Mouse (Mus musculus) hindbrain, embryonic 16.5 days (tissue): ENCODE results near the gene Atp8b4. TPM values are rescaled to one million over a fixed set of nuclear protein-coding genes. Genes with fewer than 3 reads are reported as not detected.

ENCODE experiments used
- ATAC-seq: fragments of 200-750 bp; cut with Nextera tagmentation; 2 replicates; pipeline ENCODE4 v1.8.0; 2017; ENCODE audit warnings: moderate TSS enrichment, moderate library complexity
- H3K27ac ChIP-seq: fragments of 300-500 bp; sonication (generic); 2 replicates; pipeline ENCODE4 v1.5.1; 2014; ENCODE audit warnings: low read depth, mild to moderate bottlenecking, control low read depth, low read length, moderate library complexity
- H3K27me3 ChIP-seq: fragments of 300-500 bp; sonication (generic); replicated peaks from 2 replicates; pipeline ENCODE4 v1.6.1; 2014; ENCODE audit warnings: low read length; ENCODE audit not compliant: control insufficient read depth, insufficient read depth
- H3K36me3 ChIP-seq: fragments of 300-500 bp; sonication (generic); 2 replicates; pipeline ENCODE4 v1.6.1; 2014; ENCODE audit warnings: mild to moderate bottlenecking, low read length, moderate library complexity, mixed read lengths; ENCODE audit not compliant: control insufficient read depth, insufficient read depth
- H3K4me1 ChIP-seq: fragments of 300-500 bp; sonication (generic); 2 replicates; pipeline ENCODE4 v1.6.1; 2014; ENCODE audit warnings: low read depth, low read length; ENCODE audit not compliant: control insufficient read depth, insufficient read depth
- H3K4me2 ChIP-seq: fragments of 300-500 bp; sonication (generic); 2 replicates; pipeline ENCODE4 v1.6.1; 2014; ENCODE audit warnings: mild to moderate bottlenecking, low read length, control low read depth, moderate library complexity
- H3K4me3 ChIP-seq: fragments of 300-500 bp; sonication (generic); 2 replicates; pipeline ENCODE4 v1.5.1; 2014; ENCODE audit warnings: mild to moderate bottlenecking, low read length, control low read depth, moderate library complexity
- H3K9ac ChIP-seq: fragments of 300-500 bp; sonication (generic); 2 replicates; pipeline ENCODE4 v1.6.1; 2014; ENCODE audit warnings: low read depth, mild to moderate bottlenecking, control low read depth, low read length, moderate library complexity
- H3K9me3 ChIP-seq: fragments of 300-500 bp; sonication (generic); 2 replicates; pipeline ENCODE4 v1.6.1; 2014; ENCODE audit warnings: mild to moderate bottlenecking, low read length, moderate library complexity; ENCODE audit not compliant: control insufficient read depth
- WGBS: fragments of 180-500 bp; shearing (Covaris S2); extraction: QIAGEN DNeasy Blood & Tissue Kit; methylation state at CpG from one replicate; pipeline ENCODE4 v1.1.7; 2014; 5-methylcytosine and 5-hydroxymethylcytosine counted together
- polyA plus RNA-seq: library from polyadenylated mRNA; unstranded; fragments of >200 nt; fragmentation: Nextera tagmentation; extraction: Ambion mirVana; gene quantifications from 2 replicates; pipeline ENCODE4 v1.2.1, GENCODE M21; 2015

Gene Atp8b4
- polyA plus RNA-seq, 1 experiment from 2014 or later: 0.15 TPM

- no peaks in the 10 kb centered on the region for H3K4me1 ChIP-seq
- H3K9me3 ChIP-seq: no peaks in the 10 kb centered on the region
- 58% methylated on average over 21 of the region's 21 CpGs for WGBS
- H3K4me3 ChIP-seq: no peak overlapping the region
- H3K27me3 ChIP-seq: no peaks in the 10 kb centered on the region
- H3K4me2 ChIP-seq: no peak overlapping the region
- no peak for ATAC-seq
- H3K9ac ChIP-seq: no peak overlapping the region
- no peak overlapping the region for H3K27ac ChIP-seq
- H3K36me3 ChIP-seq: no peaks in the 10 kb centered on the region
Measured at GRCm38 (mm10) chr2:126361131-126361810, 139.2 kb downstream of the Atp8b4 start.

DNA sequence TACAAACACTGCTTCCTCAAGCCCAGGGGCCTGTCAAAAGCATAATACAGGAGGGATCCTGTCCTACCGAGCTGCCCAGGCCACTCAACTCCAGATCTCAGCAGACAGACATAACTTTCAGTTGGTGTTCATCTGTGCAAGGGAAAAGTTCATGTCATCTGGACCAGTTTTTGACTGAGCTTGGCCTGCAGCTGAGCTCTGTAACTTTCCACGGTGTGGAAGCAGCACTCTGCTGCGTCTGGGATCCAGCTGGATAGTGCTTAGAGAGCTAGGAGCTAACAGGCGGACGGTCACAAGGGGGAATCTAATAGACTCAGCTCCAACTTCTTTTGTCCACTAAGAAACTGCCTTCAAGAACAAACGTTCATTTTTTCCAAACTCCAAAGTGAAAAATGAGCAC, 139.8 kb downstream of the Atp8b4 start:
- 51% methylated on average over 6 of the region's 6 CpGs for WGBS
- Histone ChIP-seq H3K9ac (no peak overlapping the region), H3K36me3 (no peaks in the 10 kb centered on the region), H3K4me2 (no peak overlapping the region), H3K27ac (no peak overlapping the region), H3K4me1 (no peaks in the 10 kb centered on the region), H3K27me3 (no peaks in the 10 kb centered on the region), H3K9me3 (no peaks in the 10 kb centered on the region), H3K4me3 (no peak overlapping the region)
- no peak for ATAC-seq

DNA sequence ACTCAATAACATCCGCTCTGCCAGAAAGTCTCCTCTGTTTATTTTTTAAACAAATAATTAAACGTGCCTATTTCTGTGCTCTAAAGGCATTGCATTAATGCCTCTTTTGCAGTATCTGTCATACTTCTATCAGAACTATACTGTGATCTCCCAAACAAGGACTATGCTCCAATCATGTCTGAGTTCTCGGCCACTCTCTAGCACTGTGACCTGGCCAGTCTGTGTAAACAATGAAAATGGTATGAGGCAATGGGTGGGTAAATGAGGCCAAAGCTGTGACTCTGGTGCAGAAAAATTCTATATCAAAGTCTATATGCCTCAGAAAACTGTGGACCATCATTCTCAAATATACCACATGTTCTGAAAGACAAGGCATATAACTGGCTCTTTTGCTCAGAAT, 140.5 kb downstream of the Atp8b4 start:
- no peaks in the 10 kb centered on the region for H3K4me1 ChIP-seq
- H3K27ac ChIP-seq: no peak overlapping the region
- H3K4me2 ChIP-seq: no peak overlapping the region
- no peaks in the 10 kb centered on the region for H3K27me3 ChIP-seq
- no peak overlapping the region for H3K4me3 ChIP-seq
- H3K36me3 ChIP-seq: no peaks in the 10 kb centered on the region
- no peak for ATAC-seq
- no peaks in the 10 kb centered on the region for H3K9me3 ChIP-seq
- H3K9ac ChIP-seq: no peak overlapping the region
- 89% methylated on average over 3 of the region's 3 CpGs for WGBS

GRCm38 (mm10) chr2:126359278-126359677, 141.2 kb downstream of the Atp8b4 start:
- Histone ChIP-seq H3K9me3 (no peaks in the 10 kb centered on the region), H3K9ac (no peak overlapping the region), H3K4me3 (no peak overlapping the region), H3K4me2 (no peak overlapping the region), H3K27ac (no peak overlapping the region), H3K4me1 (no peaks in the 10 kb centered on the region), H3K36me3 (no peaks in the 10 kb centered on the region), H3K27me3 (no peaks in the 10 kb centered on the region)
- 87% methylated on average over 1 of the region's 1 CpGs for WGBS
- no peak for ATAC-seq

DNA sequence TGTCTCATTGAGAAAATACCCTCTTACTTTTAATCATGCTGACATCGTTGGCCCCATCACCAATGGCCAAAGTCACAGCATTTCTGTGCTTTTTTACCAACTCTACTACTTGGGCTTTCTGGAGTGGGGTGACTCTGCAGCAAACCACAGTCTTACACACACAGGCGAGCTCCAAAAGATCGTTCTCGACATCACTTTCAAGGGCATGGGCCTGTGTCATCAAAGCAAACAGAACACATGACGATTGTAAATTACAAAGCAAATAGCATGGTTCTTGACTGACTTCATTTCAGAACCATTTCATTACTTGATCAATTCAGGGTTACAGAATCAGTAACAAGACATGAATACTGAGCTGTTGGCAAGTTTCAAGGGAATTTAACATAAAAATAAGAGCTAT, 141.7 kb downstream of the Atp8b4 start:
- Histone ChIP-seq H3K27ac (no peak overlapping the region), H3K36me3 (no peaks in the 10 kb centered on the region), H3K4me2 (no peak overlapping the region), H3K9me3 (no peaks in the 10 kb centered on the region), H3K27me3 (no peaks in the 10 kb centered on the region), H3K9ac (no peak overlapping the region), H3K4me1 (no peaks in the 10 kb centered on the region), H3K4me3 (no peak overlapping the region)
- 90% methylated on average over 5 of the region's 5 CpGs for WGBS
- no peak for ATAC-seq

- no peaks in the 10 kb centered on the region for H3K27me3 ChIP-seq
- no peak overlapping the region for H3K9ac ChIP-seq
- WGBS: 100% methylated on average over 2 of the region's 2 CpGs
- no peaks in the 10 kb centered on the region for H3K9me3 ChIP-seq
- no peak overlapping the region for H3K27ac ChIP-seq
- H3K36me3 ChIP-seq: no peaks in the 10 kb centered on the region
- no peaks in the 10 kb centered on the region for H3K4me1 ChIP-seq
- H3K4me3 ChIP-seq: no peak overlapping the region
- no peak overlapping the region for H3K4me2 ChIP-seq
- no peak for ATAC-seq
Measured at GRCm38 (mm10) chr2:126355259-126355658, 145.2 kb downstream of the Atp8b4 start.

- ATAC-seq: no peak
- Histone ChIP-seq H3K27me3 (no peaks in the 10 kb centered on the region), H3K9me3 (no peaks in the 10 kb centered on the region), H3K27ac (no peak overlapping the region), H3K4me2 (no peak overlapping the region), H3K4me1 (no peaks in the 10 kb centered on the region), H3K9ac (no peak overlapping the region), H3K36me3 (no peaks in the 10 kb centered on the region), H3K4me3 (no peak overlapping the region)
- WGBS: 89% methylated on average over 1 of the region's 1 CpGs
Measured at GRCm38 (mm10) chr2:126351811-126352210, 148.7 kb downstream of the Atp8b4 start.

DNA sequence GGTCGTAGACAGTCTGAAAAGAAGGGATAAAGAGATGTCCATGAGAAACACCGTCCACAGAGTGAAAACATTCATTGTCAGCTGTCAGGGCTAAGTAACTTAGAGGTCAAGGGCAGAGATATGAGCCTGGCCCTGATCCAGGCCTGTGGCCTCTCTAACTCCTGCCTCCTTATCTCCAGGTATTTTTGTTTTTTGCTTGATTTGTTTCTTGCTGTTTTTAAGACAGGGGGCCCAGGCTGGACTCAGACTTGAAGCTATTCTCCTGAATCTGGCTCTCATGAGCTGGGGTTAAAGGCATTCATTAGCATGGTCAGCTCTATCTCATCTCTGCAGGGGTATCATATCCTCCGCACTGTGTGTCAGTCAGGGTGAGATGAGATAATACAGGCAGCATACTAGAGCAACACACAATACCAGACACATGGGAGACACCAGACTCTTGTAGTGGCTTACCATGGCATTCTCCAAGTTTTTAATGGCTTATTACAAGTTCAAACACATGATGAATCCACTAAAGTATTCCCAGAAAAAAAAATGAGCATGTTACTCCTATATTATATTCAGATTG, 157.4 kb downstream of the Atp8b4 start:
- WGBS: 78% methylated on average over 3 of the region's 3 CpGs
- no peak for ATAC-seq
- Histone ChIP-seq H3K4me3 (no peak overlapping the region), H3K27me3 (no peaks in the 10 kb centered on the region), H3K9ac (no peak overlapping the region), H3K9me3 (no peaks in the 10 kb centered on the region), H3K4me2 (no peak overlapping the region), H3K4me1 (no peaks in the 10 kb centered on the region), H3K27ac (no peak overlapping the region), H3K36me3 (no peaks in the 10 kb centered on the region)

GRCm38 (mm10) chr2:126341521-126341920, 159.0 kb downstream of the Atp8b4 start:
- WGBS: 95% methylated on average over 8 of the region's 8 CpGs
- Histone ChIP-seq H3K36me3 (no peaks in the 10 kb centered on the region), H3K4me3 (no peak overlapping the region), H3K9ac (no peak overlapping the region), H3K9me3 (no peaks in the 10 kb centered on the region), H3K4me1 (no peaks in the 10 kb centered on the region), H3K4me2 (no peak overlapping the region), H3K27ac (no peak overlapping the region), H3K27me3 (no peaks in the 10 kb centered on the region)
- no peak for ATAC-seq
